Mouse (Mus musculus): ENCODE measurements at regions not wholly inside any gene's neighbourhood (a gene's known extent, or its start where the extent isn't known, plus 50 kb on each side); places are given as distances from the start of the nearest gene placed in this dataset.

- DNase-seq (ENCODE audit: low spot score in 2 of 2), result no peak
- no peak for TF ChIP-seq CTCF (conservative IDR thresholded peaks at IDR 0.05)
- no peak overlapping the region for H3K4me3 ChIP-seq
- H3K27ac ChIP-seq, result no peak overlapping the region
Measured at GRCm38 (mm10) chr2:123267036-123267435, 502.0 kb downstream of the Sqor start.

DNA sequence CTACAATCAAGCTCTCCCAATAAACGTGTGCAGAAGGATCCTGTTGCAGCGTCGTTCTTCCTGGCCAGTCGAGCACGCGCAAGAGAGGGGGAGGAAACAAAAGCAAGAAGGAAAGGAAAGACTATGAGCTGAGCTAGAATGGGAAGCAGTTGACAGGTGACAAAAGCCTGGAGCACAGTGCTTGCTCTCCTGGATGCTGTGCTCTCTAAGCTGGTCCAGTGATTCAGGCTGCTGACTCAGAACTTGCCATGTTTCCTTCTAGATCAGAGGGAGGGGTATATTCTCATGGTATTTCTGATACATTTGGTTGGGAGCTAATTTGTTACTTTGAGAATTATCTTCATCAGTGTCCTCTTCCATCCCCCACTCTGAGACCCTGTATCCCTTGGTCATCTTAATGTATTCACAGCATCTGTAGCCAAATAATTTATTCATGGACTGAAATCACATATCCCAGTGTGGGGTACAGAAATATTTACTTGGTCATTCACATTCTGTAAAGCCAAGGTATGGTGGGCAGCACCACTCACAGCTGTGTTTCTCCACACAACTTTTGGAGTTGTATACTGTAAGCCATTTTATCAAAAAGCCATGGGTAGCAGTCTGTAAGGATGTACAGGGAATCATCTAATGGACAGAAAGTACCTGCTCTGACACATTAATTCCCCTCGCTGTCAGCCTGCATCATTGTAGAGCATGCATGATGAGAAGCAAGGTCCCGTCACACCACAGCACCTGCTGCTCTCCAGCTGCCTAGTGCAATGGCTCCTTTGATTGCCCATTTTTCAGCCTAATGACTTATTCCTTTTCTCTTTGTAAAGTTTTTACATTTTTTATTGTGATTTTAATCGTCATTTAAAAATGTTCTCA lies 510.1 kb downstream of the Sqor start:
- Histone ChIP-seq H3K4me3 (no peak overlapping the region), H3K27ac (peak overlapping the region; percentile 78)
- DNase-seq (ENCODE audit: low spot score in 2 of 2), result peak in 1 of 2 experiments; percentile 10
- TF ChIP-seq CTCF (conservative IDR thresholded peaks at IDR 0.05), result no peak

DNA sequence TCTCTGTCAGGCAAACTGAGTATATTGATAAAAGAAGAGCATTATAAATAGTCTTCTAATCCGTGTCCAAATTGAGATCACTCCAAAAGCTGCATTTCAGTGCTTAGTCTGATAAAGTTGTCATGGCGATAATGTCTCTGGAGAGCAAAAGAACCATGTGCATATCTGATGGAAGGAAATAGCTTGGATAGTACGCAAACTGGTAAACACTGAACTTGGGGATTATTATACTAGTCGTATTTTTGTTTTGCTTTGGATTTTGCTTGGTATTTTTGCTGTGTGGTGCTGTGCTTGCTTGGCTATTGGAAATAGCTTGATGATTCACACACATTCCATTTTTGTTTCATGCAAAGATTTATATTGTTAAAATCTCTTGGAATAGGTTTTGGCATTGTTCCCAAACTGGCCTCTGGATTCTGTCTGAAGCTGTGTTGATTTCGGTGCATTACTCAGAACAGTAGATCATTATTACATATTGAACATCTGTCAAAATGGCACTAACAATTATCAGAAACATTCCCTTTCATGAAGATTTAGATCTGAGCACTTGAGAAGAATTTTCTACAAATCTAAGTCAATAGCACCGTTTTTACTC lies 510.8 kb downstream of the Sqor start:
- peak overlapping the region; percentile 78 for H3K27ac ChIP-seq
- no peak for TF ChIP-seq CTCF (conservative IDR thresholded peaks at IDR 0.05)
- peak in 1 of 2 experiments; percentile 21 for DNase-seq (ENCODE audit: low spot score in 2 of 2)
- no peak overlapping the region for H3K4me3 ChIP-seq

GRCm38 (mm10) chr2:123311554-123312276 lies 546.7 kb downstream of the Sqor start:
- no peak for DNase-seq (ENCODE audit: low spot score in 2 of 2)
- no peak overlapping the region for H3K4me3 ChIP-seq
- H3K27ac ChIP-seq, result no peak overlapping the region
- no peak for TF ChIP-seq CTCF (conservative IDR thresholded peaks at IDR 0.05)

- TF ChIP-seq CTCF (conservative IDR thresholded peaks at IDR 0.05), result peak; percentile 96
- H3K27ac ChIP-seq, result no peak overlapping the region
- DNase-seq (ENCODE audit: low spot score in 2 of 2), result peak; percentile 75 to 88
- H3K4me3 ChIP-seq, result no peak overlapping the region
Measured at GRCm38 (mm10) chr2:123312277-123312617, 547.2 kb downstream of the Sqor start.

DNA sequence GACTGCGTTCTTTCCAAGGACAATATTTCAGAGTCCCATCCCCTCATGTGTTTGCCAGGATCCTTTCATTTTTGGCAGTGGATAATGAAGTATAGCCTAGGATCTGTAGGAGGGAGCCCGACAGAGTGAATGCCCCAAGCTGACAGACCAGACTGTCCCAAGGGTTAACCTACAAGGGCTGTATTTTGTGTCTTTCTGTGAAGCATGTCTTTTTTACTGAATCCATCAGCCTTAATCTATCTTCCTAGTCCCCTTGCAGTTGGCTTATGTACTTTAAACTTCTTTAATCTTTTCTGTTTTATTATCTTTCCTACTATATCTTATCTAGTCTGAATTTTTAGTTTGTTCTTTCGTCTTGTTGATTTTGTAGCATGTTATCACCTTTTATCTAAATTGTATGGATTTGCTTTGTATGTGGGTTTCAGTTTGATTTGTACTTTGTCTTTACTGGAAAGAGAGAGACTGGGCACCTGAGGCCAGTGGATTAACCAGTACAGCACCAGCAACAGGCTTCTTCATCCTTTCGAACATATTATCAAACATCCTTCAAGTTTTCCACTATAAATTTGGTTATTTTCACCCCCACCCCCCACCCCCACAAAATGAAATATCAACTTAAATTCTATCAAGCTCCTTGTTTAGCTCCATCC lies 555.5 kb downstream of the Sqor start:
- Histone ChIP-seq H3K27ac (no peak overlapping the region), H3K4me3 (no peak overlapping the region)
- TF ChIP-seq CTCF (conservative IDR thresholded peaks at IDR 0.05), result no peak
- DNase-seq (ENCODE audit: low spot score in 2 of 2), result no peak

DNA sequence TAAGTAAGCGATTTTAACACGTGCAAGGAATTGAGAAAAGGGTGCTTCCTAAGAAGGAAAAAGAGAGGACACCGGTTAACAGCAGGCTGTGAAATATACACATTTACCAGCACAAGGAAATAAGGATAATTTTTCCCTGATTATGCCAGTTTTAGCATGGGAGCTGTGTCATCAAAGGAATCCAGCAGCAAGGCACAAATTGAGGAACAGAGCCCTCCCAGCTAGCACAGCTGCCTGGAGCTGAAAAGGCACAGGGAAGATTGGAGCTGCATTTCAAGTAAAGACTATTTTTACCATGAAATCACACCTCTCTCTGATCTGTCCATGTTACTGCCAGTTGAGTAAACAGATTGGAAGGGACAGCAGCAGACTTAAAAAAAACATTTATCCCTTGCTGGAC lies 558.7 kb downstream of the Sqor start:
- no peak for TF ChIP-seq CTCF (conservative IDR thresholded peaks at IDR 0.05)
- Histone ChIP-seq H3K4me3 (no peak overlapping the region), H3K27ac (no peak overlapping the region)
- no peak for DNase-seq (ENCODE audit: low spot score in 2 of 2)

- no peak for DNase-seq (ENCODE audit: low spot score in 2 of 2)
- Histone ChIP-seq H3K27ac (no peak overlapping the region), H3K4me3 (no peak overlapping the region)
- TF ChIP-seq CTCF (conservative IDR thresholded peaks at IDR 0.05), result no peak
Measured at GRCm38 (mm10) chr2:123324896-123325295, 559.9 kb downstream of the Sqor start.

DNA sequence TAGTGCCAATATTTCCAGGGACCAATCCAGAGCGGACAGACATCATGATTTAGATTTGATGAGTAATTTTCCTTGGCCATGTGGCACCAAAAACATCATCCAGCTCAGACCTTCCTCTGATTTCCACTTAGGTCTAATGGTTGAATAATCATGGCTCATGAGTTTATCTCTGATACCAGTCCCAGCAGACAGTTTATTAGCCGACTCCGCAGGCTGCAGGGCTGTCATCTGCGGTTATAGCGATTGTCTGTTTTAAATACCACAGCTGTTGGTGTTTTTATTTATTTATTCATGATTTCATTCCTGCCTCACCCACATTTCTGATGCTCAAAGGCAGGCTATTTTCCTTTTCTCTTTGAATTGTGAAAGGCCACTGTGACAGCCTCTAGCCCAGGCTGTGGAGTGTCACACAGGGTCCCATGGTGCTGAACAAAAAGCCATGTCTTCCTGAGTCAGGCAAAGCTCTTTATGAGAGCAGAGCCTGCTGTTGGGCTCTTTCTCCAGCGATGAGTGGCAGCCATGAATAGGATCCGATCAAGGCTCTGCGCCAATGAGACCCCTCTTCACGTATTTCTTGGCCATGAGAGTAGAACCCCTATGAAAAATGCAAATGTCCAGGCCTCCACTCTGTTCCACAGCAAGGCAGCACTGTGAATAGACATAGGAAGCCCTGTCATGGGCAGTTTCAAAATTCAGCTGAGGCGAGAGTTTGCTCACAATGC lies 584.7 kb downstream of the Sqor start:
- no peak for TF ChIP-seq CTCF (conservative IDR thresholded peaks at IDR 0.05)
- H3K27ac ChIP-seq, result no peak overlapping the region
- no peak overlapping the region for H3K4me3 ChIP-seq
- peak in 1 of 2 experiments; percentile 4 for DNase-seq (ENCODE audit: low spot score in 2 of 2)

GRCm38 (mm10) chr2:123364204-123364603 lies 599.2 kb downstream of the Sqor start:
- DNase-seq (ENCODE audit: low spot score in 2 of 2), result peak; percentile 5 to 24
- TF ChIP-seq CTCF (conservative IDR thresholded peaks at IDR 0.05), result peak; percentile 45

DNA sequence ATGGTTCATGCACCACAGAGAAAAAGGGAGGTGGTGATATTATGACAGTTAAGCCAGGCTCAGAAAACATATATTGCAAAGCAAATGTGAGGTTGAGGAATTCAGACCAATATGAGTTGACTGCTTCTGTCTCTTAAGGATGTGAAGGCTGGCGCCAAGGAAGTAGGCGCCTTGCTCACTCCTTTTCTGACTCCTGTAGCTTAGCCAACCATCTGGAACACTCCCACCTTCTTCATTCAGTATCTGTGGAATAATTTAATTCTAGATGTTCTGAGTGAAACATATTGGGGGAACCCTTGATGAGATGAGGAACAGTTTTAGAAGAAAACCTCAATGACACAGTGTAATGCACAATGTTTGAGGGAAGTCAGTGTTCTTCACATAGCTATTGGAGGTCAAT lies 601.5 kb downstream of the Sqor start:
- TF ChIP-seq CTCF (conservative IDR thresholded peaks at IDR 0.05), result no peak
- Histone ChIP-seq H3K27ac (no peak overlapping the region), H3K4me3 (no peak overlapping the region)
- DNase-seq (ENCODE audit: low spot score in 2 of 2), result no peak

More at GRCm38 (mm10) chr2:123364204-123364603, 599.2 kb downstream of the Sqor start:
- peak overlapping the region; percentile 66 for H3K27ac ChIP-seq
- no peak overlapping the region for H3K4me3 ChIP-seq
